Mouse (Mus musculus): ENCODE data around the gene Sectm1a.
"Not testable (repeated sequence)": the region's sequence is repeated elsewhere in the genome, so short reads cannot be mapped to it uniquely, and the experiment has no call there.

Sectm1a gene

DNA sequence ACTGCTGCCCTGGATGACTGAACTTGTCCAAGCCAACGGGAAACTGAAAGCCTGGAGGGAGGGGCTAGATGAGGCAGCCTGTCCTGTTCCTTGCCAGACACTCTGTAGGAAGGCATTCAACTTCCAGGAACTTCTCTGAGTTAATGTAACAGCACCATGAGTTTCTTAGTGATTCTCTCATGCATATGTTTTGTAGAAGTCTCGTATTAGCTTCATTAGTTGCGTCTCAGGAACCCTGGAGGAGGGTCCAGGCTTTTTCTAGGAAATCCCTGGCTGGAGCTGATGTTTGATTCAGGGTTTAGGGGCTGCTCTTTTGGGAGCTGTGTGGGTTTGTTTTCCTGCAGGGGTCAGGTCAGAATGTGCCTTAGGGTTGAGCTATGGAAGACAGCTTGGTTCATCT lies at the start of gene Sectm1a:
Gene Sectm1a, minus strand, starts transcription at position 101 of the 400 bp plus-strand sequence.
- DNase-seq (ENCODE audit: low read depth, low spot score): no peak

DNA sequence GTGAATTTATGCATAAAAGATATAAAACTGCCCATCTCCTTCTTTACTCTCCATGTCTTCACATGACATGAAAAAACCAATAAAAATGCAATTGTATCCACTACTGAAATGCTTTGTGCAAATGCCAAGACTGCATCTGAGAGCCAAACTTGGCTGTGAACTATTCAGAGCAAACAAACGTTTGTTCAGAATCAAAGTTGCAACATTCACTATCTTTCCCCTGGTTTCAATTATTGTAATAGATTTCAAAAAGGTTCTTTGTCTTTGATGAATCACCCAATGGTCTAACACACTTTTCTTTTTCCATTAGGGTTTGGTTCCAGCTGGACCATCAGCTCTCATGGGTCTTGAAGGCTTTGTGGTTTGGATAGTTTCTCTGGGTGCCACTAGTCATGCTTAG lies 48.6 kb upstream of the Sectm1a start:
- DNase-seq (ENCODE audit: low read depth, low spot score): no peak

DNA sequence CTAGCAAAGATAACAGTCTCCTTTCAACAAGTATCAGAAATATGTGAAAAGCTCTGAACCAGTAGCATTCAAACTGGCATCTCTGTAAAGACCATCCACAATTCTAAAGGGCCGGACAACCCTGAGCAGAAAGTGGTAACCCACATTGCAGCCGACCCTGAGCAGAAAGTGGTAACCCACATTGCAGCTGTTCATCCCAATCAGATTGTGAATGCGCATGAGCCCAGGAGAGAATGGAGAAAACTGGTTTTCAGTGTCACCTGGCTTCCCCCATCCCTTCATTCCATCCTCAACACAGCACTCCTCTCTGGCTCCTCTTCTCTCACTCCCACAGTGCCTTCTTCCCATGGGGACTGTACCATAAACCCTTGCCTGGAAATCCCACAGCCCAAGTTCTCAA lies 46.4 kb upstream of the Sectm1a start:
- DNase-seq (ENCODE audit: low read depth, low spot score): no peak

DNA sequence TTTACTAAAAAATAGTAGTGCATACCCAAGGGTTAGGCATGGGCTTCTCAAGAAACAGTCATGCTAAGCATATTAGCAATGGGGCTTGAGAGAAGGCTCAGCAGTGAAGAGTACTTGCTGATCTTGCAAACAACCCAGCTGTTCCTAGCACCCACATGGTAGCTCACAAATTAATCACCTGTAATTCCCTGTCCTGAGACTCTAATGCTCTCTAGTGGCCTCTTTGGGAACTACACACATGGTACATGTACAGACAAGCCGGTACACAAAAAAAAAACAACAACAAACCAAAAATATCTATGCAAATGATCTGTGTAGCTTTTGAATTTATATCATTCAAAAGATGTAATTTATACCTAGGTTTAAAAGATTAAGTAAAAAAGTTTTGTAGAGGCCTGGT lies 45.4 kb upstream of the Sectm1a start:
- DNase-seq (ENCODE audit: low read depth, low spot score): peak; percentile 83

DNA sequence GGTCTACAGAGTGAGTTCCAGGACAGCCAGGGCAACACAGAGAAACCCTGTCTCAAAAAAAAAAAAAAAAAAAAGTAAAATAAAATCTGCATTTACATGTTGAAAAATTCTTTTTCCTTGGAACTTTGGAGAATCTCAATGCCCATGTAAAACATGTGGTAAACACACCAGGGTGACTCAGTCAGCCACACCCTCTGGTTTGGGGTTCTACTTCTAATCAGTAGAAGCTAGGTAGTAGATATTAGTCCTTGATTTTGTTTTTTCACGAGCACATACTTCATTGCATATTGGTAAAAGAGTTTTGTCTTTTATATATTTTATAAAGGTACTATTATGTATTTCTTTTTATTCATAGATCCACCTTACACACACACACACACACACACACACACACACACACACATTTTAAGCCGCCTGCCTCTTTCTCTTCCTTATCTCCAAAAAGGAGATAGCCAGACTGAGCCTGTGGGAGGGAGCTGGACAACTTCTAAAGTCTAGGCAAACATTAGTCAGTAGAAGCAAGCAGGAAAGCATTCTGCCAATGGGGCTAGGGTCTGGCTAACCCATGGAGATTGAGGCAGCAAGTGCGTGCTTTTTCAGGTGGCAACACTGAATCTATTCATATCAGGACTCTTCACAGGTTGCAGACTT lies 44.6 kb upstream of the Sectm1a start:
- no peak for DNase-seq (ENCODE audit: low read depth, low spot score)

DNA sequence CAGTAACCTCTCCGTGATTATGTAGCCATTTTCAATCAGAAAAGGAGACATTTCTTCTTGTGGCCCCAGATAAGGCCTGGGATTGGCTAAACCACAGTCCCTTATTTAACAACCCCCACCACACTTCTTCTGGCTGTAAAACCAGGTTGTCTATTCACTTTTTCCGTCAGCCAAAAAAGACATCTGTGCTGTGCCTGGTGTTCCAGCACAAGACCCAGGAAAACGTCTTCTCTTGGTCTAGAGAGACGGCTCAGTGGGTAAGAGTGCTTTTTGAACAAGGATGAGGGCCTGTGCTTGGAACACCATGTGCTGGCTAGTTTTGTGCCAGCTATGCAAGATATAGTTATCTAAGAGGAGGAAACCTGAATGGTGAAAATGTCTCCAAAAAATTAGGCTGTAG lies 42.4 kb upstream of the Sectm1a start:
- DNase-seq (ENCODE audit: low read depth, low spot score): no peak

DNA sequence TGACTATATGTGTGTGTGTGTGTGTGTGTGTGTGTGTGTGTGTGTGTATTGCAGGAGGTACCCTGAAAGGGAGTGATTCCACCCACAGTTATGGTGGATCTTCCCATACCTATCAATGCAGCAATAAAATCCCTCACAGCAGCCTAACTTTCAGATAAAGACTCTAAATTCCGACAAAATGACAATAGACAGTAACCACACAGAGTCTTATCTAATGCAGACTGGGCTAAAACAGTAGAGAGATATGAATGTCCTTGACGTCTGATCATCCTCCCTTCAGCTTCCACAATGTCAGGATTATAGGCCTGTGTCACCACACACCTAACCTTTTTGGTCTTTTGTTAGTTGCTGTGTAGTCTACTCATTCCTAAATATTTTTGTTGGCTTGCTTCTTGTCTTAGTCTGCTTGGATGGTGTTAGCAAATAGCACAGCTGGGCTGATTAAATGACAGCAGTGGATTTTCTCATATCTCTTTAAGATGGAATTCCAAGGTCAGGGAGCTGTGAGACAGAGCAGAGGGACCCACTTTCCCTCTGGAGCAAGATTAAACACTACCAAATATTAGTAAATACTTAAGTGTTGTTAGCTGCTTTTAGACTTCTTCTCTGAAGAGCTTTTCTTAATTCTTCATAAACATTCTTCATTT lies 41.1 kb upstream of the Sectm1a start:
- DNase-seq (ENCODE audit: low read depth, low spot score): no peak

DNA sequence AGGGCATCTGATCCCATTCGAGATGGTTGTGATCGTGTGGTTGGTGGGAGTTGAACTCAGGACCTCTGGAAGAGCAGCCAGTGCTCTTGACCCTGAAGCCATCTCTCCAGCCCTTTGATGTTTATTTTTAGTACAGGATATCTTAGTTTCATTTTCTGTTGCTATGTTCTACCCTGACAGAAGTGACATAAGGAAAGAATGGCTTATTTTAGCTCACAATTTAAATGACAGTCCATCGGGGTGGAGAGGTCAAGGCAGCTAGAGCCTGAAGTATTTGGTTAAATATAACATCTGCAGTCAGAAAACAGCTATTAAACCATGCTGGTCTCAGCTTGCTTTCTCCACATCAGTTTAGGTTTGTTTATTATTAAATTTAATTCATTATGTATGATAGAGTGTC lies 40.1 kb upstream of the Sectm1a start:
- DNase-seq (ENCODE audit: low read depth, low spot score): no peak

DNA sequence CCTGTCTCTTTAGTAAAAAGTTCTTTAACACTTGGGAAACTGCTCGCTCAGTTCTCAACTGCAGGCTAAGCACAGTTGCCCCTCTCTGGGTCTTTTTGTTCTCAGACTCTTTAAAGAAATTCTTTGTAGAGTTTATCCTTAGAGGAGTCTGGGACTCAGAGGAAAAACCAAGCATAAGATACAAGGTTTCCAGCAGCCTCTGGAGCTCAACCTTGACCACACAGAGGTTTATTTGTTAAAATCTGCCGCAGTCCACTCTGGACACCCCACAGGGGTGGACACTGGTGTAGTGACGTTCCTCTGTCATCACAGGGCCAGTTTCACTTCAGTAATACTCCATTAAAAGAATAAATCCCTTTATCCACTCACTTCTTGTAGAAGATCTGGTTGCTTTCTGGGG lies 37.6 kb upstream of the Sectm1a start, which contains the start of gene Tex19.2:
Gene Tex19.2, minus strand, starts transcription at position 101 of the 400 bp plus-strand sequence.
- DNase-seq (ENCODE audit: low read depth, low spot score): no peak

DNA sequence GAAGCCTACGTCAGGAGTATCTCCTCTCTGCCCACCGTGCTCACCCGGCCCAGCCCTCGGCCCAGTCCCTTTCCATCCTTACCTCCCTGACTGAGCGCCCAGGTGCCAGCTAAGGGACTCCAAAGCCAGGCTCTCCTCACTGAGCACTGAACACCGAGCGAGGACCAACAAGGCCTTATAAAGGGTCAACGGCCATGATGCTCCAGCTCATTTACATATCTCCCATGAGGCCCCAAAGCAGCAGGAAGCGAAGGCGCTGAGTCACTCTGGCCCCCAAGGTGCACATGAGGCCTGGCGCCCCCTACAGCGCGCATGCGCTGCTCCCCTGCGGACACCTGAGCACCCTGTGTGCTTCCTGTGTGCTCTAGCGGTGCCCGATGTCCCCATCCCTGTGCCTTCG lies 37.1 kb upstream of the Sectm1a start:
- peak; percentile 66 for DNase-seq (ENCODE audit: low read depth, low spot score)

DNA sequence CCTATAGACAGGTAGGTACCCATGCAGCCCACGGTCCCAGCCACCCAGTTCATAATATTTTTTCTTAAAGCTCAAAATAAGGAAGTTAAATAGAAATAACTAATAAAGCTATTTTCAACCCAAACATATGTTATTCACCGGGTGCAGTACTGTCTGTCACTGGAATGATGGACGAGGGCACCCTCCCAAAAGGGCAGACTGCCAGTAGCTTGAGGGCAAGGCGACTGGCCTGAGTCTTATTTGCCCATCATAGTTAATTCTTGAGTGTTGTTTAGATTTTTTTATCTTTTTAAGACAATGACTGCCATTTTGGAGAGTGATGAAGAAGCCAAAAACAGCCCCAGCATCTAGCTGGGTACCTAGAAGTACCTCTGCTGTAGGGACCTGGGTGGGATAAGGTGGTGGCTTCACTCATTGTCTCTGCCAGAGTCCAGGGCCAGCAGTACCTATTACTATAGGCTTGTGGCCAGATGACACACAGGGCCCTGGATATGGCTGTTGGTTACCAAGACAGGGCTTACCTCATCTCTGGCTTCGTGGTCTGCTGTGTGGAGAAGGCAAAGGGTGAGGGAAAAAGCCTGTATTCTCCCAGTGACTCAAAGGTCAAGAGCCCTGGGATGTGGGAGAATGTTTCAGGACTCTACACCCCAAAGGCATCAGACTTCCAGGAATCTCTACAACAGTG lies 31.2 kb upstream of the Sectm1a start:
- no peak for DNase-seq (ENCODE audit: low read depth, low spot score)

DNA sequence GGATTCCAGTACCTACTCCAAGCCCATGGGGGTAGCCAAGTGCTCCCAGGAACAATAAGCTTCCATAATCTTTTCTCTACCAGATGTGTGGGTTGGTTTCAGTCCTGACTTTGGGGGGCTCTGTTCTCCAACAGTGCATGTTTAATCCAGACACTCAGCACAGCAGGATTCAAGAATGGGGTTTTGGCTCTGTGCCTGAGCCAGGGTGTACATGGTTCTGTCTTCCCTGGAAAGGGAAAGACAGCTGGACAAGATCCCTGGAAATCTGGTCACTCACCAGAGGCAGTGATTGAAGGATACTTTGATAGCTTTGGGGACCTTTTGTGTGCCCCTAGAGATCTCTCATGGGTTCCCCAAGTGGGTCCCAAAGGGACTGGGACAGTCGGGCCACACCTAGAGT lies 30.6 kb upstream of the Sectm1a start:
- DNase-seq (ENCODE audit: low read depth, low spot score): no peak

DNA sequence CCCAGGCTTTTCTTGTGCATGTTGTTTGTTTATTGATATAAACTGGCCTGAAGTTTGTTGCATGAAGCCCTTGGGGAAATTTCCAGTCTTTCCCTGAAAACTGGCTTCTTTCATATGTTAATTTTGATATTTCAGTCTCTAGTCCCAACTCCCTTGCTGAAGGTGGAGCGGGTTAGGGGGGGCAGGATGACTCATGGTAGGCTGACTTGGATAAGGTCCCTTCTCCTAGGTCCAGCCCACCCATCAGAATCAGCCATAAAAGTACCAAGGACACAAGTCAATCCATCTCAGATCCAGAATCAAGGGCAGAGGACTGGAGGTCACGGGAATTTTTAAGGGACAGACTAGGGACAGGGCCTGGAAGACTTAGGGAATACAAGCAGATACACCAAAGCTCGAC lies 30.0 kb upstream of the Sectm1a start:
- DNase-seq (ENCODE audit: low read depth, low spot score): no peak

DNA sequence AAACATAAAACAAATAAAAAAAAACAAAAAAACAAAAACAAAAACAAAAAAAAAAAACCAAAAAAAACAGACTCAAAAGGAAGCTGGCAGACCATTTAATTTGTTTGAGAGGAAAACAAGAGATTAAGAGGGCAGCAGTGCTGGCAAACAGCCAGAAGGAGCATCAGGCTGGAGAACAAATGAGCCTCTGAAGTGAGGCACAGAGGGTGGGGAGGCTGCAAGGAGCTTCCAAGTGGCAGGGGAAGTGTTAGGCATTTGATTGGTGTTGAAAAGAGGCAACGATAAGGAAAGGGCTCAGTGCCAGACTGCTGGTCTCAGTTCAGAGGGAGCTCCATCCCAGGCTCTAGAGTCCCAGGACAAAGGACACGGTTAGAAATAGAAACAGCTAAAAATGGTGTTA lies 29.0 kb upstream of the Sectm1a start:
- no peak for DNase-seq (ENCODE audit: low read depth, low spot score)

DNA sequence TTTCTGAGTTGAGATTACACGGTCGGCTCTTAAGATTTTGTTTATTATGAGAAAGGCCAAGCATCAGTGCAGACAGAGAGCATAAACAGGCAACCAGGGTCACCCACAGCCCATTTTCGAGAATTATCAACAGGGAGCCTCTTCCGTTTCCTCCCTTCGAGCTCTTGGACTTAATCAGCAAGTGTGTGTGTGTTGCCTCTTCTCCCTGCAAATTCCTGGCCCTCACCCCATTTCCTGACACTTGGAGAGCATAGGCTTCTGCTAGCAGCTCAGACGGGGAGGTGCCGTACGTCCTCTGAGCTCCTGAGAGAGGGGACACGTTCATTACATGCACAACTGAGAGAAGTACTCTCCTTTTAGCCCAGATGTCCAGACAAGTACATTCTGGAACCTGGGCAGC lies 27.0 kb upstream of the Sectm1a start:
- DNase-seq (ENCODE audit: low read depth, low spot score): no peak

DNA sequence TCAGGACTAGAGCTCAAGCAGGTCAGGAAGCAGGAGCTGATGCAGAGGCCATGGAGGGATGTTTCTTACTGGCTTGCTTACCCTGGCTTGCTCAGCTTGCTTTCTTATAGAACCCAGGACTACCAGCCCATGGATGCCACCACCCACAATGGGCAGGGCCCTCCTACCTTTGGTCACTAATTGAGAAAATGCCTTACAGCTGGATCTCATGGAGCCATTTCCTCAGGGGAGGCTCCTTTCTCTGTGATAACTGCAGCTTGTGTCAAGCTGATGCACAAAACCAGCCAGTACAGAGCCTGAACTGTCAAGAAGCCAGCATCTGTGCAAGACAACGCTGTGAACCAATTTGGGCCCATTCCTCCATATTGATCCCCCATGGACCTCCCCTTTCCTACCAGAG lies 26.2 kb upstream of the Sectm1a start:
- not testable (repeated sequence) for DNase-seq (ENCODE audit: low read depth, low spot score)

DNA sequence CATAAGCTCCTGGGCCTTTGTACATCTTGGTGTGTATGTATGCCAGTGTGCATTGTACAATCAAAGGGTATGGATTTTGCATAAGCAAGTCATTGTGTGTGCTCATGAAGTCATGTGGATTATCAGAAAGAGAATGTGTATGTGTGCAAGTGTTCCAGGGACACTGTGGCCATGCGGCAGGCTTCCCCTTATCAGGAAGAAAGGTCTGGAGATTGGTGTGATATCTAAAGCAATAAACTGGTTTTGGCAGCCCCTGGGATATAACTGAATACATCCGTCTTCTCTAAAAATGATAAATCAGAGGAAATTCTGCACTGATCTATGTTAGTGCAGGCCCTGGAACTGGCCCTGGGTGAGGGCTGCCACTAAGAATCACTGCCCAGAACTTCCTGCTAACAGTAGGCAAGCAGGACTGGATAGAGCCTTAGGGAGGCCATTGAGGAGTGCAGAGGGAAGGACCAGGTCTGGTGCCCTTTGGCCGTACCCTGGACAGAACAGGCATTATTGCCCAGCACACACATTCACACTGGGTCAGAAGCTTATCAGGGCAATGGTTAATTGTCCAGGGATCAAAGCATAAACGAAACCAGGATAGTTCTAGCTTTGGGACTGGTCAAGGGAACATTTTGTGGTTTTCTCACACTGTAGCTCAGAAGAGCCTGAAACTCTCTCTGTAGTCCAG lies 20.2 kb upstream of the Sectm1a start:
- no peak for DNase-seq (ENCODE audit: low read depth, low spot score)

DNA sequence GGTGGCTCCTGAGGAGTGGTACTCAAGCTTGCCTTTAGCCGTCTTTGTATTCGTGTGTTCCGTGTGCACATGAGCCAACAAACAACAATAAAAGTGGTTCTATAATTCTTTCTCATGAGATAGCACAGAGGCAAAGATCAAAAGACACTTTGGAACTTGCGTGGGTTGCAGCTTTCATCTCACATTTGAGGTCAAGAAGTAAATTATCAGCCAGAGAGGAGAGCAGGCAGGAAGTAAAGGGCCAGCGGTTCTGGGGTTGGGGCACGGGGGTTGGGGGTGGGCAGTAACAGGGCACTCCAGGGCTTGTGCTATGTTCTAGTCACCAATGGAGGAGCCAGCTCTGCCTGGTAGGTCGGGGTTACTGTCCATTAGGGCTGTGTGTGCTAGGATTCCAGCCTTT lies 19.7 kb upstream of the Sectm1a start:
- no peak for DNase-seq (ENCODE audit: low read depth, low spot score)

DNA sequence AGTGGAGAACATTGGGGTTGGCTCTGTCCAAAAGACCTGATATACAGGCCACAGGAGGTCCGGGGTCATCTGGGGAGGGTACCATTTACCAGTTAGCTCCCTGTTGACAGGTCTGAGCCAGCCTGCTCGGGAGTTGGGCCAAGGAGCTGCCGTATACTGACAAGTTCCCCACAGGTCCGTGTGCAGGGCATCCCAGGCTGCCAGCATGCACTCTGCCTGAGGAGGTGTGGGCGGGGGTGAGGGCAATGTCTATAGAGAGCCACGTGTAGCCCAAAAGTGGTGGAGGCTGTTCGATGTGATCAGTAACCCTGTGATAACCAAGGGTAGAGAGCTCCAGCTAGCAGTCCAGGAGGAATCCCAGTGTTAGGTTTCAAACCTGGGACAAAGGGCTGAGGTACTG lies 18.7 kb upstream of the Sectm1a start:
- DNase-seq (ENCODE audit: low read depth, low spot score): no peak

DNA sequence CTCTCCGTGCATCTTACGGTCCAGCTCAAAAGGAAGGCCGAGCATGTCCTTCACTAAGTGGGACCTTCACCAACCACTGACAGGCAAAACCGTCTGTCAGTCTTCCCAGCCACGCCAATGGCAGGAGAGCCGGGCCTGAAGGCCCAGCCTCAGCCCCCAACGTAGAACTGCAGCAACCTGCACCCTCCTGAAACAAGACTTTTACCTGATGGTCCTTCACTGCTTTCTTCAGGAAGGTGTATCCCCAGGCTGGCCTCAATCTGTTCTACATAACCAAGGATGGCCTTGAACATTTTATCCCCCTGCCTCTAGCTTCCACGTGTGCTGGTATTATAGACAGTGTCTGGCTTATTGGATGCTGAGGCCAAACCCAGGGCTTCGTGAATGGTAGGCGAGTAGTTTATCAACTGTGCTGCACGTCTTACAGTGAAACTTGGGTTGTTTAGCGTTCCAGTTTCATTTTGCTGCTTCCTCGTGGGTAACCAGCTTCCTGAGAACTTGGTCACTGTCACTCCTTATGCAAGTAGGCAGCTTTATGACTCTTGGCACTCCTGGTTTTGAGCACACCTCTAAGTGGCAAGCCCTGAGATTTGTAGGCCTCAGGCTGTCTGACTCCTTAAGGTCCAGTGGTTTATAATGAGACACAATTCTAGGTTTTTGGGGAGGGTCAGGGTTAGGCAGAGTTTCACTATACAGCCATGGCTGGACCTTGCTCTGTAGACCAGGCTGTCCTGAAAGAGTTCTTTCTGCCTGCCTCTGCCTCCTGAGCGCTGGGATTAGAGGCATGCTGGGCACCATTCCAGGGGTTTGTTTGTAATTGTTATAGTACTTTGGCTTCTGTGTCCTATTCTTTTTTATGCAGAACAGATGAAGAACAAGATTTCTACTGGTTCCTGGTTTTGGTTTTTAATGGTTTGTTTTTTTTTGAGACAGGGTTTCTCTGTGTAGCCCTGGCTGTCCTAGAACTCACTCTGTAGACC lies 11.9 kb upstream of the Sectm1a start:
- no peak for DNase-seq (ENCODE audit: low read depth, low spot score)

DNA sequence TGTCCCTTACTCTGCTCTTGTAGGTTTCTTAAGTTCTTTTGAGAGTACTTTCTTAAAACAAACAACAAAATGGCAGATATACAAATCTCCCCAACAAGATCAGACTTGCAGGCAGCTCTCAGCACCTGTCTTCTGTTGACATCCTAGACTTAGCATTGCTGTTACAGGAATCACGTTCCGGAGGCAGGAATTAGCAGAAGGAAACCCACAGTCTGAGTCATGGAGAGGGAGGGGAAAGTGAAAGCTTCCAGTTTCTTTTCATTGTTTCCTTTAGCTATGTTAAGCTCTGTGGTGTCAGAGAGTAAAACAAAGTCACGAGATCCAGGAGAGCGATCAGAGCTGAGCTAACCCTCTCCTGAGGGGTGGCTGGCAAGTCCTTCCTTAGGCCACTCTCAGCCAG lies 9.9 kb upstream of the Sectm1a start:
- DNase-seq (ENCODE audit: low read depth, low spot score): no peak
